Mouse (Mus musculus): Measurements from ENCODE around the gene Krt13.
A peak's percentile ranks its signal among the peaks of the same experiment; 100 is the strongest.

Gene Krt13

DNA sequence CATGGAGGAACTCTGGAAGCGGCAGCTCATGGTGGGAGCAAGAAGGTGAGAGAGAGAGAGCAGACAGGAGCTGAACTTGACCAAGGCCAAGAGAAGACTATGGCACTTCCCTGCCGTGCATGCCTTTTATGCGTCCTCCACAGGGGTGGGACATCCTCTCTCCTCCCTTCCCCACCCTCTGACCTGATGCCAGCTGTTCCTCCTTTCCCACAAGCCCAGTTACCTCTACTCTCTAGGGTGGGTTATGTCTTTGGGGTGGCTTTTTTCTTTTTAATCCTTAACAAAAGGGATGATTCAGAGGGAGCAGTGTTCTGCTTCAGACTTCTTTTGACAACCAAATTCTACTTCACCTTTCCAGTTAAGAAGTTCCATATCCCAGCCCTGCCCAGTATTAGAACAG lies at the start of gene Krt13:
Krt13 (minus strand) TSS at position 101 of the 400 bp plus-strand sequence.
- no peak for DNase-seq

DNA sequence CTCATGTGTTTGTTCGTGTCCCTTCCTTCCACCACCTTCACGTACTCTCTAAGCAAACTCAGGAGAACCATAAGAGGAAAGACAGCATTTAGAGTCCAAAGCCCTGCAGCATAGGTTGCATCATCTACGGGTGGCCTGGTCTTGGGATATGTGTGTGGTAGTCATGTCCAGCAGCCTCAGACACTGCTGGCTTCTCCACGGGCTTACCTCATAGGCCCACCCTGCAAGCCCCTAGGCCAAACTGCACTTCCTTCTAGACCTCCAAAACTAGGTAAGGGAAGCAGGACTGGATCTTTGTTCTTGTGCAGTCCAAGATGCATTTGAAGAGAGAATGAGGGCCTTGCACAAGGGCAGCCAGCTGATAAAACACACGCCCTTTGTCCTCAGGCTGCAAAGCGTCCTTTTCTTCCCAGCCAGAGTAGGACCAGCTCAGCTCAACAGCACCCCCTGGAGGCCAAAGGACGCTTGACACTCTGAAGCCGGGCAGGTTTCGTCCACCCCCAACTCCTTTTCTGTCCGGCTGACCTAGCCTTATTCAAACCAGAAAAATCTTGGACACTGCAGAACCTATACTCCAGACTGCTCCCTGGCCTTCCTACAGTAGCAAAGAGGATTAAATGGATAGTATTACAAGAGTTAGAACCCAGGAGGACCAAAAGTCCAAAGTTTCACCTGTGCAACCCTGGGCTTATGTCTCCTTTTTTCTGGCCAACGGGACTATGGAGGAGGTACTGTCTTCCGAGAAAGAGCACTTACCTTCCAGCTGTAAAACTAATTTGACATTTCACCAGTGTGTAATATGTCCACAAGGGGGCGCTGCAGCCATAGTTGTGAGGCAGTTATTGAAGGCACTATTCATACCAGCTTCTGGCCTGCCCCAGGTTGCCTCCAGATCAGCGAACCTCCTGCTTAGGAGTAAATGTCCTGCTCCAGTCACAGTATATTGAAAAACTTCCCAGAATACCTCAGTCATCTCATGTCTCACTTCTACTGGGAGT lies 47.7 kb upstream of the Krt13 start:
- DNase-seq, result peak; percentile 83

DNA sequence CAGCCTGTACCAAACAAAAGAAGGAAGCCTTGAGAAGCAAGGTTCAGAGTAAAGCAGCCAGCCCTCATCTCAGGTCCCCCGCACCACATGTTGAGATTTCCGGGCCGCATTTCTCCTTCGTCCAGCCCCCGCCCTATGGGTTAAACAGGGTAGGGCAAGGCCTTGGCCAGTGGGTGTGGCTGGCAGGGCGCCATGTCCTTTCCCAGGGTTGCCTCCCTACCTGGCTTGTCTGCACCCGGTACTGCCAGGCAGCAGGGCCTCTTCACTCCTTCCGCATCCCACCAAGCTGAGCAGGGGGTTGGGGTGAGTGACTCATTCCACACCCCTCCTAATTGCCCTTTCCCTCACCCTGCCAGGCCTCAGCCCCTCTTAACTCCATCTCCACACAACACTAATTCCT lies 46.7 kb upstream of the Krt13 start:
- DNase-seq, result peak; percentile 61

DNA sequence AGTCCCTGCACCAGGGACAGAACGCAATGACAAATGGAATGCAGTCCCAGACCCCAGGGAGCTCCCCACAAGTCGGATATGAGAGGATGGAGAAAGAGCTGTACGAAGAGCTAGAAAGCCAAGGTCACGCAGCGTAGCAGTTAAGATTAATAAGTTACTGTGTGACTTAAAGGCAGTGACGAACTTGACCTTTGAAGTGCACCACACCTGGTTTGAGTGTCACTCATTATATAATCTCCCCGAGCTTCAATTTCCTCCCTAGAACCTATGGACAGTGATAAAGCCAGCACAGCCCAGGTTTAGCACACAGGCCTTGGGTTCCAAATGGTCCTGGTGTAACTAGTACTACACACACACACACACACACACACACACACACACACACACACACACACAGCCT lies 43.0 kb upstream of the Krt13 start:
- no peak for DNase-seq

DNA sequence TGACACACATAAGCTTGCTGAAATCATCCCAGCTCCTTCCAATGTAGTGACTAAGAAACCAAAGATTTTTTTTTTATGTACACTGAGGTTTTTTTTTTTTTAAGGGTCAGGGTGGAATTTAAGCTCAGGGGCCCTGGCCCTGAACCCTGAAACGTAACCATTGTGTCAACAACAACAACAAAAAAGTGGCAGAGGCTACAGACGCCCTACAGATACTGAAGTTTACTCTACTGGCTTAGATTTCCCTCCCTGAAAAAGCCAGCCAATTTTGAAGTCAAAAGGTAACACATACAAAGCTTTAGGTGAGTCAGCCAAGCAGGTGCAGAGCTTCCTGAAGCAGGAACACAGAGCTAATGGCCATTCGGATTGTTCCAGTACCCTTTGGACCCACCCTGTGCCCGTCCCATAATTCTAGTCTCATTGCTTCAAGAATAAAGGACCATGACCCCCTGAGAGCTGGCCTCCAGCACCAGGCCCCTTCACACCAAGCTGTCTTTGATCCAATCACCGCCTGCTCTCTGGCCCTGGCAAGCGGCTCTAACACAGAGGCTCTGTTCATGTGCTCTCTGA lies 36.6 kb upstream of the Krt13 start:
- DNase-seq, result no peak

DNA sequence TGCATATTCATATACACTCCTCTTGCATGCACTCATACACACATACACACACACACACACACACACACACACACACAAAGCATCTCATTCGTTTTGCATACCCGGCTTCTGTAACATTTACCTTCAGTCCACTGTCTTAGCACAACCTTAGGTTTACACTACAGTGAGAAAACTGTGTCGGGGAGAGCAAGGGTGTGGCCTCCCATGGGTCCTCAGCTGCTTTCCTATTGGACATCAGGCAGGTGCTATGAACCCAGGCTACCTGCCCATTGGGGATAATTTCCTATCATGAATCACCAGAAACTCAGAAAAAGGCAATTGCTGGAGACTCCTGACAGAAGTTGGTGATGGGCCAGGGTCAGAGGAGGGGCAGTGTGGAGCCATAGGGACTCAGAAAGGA lies 36.0 kb upstream of the Krt13 start:
- no peak for DNase-seq

DNA sequence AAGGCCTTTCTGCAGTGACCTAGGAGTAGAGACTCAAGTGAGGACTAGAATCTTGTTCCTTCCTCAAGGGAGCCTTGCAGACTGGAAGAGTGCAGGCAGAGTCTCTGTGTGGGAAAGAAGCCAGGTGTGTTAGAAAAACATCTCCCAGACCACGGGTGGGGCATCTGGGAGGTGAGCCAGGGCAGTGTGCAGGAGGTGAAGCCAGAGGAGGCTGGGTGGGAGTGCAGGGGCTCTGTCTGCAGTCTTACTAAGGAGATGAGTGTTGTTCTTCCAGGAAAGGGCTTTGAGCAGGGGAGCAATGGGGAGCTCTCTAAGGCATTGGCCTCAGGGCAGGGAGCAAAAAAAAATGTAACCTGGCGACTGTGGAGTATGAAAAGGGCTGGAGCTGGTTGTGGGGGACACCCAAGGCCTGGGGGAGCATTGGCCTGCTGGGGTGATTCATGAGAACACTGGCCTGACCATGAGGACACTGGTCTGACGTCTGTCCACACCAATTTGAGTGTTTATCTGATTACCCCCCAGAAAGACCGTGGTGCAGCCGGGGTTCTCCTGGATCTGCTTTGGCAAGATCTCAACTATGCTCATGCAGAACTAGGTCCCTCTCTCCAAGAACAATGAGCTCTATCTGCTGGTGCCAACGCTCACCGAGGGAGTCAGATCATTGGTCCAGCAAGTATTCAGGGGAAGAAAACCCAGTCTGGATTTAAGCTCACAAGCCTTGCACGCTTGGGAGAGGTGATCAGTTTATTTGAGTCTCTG lies 34.3 kb upstream of the Krt13 start:
- no peak for DNase-seq

DNA sequence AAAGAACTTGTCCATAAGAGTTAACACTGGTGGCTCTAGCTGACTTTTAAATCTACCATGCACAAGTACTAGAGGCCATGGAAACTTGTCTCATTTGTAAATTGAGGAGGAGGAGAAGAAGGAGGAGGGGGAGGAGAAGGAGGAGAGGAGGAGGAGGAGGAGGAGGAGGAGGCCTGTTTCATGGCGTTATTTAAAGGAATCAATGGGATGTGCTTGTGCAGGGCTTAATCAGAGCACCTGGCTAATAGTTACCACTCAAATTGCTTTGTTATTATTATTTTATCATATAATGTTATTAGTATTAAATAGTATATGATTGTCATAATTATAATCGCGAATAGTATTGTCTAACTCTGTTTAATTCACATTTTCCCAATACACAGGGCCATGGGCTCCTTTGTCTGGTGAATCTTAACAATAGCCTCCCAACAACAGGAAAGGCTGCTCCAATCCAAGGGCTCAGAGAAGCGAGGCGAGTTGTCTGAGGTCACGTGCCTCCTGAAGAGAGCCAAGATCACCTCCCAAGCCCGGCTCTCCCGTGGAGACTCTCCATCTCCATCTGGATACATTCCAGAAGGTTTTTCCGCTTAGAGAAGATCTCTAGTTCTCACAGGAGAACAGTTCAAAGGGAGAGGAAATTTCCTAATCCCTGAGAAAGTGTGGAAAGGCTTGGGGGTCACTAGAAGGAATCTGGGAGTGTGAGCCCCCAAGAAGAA lies 27.4 kb upstream of the Krt13 start, which contains the start of gene Krt19:
Krt19 (minus strand) TSS at position 51 of the 716 bp plus-strand sequence.
- DNase-seq, result no peak

DNA sequence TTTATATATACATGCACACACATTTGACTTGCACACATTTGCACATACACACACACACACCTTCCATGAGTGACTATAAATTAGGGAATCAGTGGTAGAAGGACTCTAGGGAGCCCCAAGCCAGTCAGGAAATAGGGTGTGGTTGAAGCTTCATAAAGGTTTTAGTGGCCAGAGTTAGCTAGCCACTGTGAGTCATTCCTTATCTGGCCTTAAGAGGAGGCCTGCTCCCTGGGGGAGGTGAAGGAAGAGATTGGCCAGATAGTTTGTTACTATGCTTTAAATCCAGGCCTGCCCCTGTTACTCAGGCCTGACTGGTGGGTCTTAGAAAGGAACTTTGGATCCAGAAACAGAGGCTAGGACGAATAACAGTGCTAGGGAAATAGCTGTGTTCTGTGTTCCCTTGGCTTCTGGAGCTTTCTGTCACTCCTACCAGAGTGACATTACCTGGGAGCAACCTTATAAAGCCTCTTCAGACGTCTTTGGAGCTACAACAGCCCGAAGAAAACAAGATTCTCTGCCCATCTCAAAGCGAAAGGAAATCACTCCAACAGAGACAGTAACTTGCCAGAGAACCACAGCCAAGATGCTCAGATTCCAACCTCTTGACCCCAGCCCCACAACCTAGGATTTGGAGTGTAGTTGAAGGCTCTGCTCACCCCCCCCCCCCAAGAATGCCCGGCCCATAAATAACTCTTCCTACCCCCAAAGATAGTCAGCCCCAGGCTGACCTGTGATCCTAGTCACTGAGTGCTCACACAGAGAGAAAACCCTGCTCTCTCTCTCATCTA lies 26.4 kb upstream of the Krt13 start:
- no peak for DNase-seq

DNA sequence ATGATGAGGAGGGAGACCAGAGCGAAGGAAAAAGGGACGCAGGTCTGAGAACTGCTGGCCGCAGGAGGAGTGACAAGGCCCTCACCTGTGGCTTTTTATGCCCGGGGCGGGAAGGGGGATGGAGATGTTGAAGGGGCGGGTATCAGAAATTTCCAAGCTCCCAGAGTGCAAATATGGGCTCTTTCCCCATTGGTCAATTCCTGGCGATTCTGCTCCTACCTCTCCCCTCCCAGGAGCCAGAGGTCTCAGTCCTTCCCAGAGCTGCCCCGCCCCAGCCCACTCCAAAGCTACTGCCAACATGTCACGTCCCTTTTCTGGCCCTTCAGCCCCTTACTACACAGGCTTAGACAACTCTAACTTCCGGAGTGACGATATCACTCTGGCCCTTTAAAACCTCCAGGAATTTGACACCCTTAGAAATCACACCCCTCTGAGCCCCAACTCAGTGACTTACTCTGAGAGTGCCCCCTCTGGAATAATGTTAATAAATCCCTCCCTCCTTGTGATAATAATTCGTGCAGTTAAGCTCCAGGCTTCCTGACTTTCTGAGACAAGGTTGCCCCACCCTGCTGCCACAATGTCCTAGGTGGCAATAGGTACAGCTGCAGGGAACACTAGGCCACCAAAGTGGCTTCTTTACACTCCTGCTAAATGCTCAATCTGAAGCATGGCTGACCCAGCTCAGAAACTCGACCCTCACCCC lies 24.6 kb upstream of the Krt13 start:
- peak; percentile 35 for DNase-seq

DNA sequence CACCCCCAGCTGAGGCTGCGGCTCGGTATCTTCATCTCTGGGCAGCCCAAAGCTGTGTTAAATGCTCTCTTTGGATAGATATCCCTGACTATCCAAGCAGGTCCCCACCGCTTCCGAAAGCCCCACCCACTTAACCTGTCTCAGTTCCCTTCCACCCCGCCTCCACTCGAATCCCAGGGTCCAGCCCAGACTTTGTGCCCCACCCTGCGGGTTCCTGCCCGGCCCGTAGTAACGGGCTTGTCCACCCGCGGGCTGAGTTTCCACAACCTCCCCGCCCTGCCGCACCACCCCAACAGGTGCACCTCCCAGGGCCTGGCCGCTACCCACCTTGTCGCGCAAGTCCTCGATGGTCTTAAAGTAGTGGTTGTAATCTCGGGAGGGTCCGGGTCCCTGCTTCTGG lies 23.7 kb upstream of the Krt13 start:
- DNase-seq, result peak; percentile 53

DNA sequence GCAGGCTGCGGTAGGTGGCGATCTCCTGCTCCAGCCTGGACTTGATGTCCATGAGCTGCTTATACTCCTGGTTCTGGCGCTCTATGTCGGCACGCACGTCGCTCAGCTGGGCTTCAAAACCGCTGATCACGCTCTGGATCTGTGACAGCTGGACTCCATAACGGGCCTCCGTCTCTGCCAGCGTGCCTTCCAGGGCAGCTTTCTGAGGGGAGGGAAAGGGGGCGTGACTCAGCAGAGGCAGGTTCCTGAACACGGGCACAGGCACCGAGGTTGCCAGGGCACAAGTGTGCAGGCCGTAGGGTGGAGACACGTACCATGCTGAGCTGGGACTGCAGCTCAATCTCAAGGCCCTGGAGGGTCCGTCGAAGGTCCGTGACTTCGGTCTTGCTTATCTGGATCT lies 19.6 kb upstream of the Krt13 start:
- no peak for DNase-seq

DNA sequence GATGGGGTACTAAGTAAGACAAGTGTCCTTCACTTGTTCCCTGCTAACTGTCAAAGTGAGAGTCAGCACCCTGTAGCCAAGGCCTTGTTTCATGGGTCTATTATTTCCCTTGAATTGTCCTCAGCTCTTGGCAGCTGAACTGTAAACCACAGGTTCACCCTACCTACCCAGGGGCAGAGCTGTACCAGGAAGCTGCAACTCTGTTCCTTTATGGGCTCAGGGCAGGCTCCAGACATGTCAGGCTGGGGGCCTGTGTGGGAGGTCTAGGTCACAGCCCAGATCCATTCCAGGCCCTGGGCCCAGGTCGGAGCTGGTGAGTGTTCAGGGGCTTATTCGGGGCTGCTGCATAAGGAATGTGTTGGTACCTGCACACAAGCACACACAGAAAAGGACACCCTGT lies 18.0 kb upstream of the Krt13 start:
- DNase-seq, result no peak

DNA sequence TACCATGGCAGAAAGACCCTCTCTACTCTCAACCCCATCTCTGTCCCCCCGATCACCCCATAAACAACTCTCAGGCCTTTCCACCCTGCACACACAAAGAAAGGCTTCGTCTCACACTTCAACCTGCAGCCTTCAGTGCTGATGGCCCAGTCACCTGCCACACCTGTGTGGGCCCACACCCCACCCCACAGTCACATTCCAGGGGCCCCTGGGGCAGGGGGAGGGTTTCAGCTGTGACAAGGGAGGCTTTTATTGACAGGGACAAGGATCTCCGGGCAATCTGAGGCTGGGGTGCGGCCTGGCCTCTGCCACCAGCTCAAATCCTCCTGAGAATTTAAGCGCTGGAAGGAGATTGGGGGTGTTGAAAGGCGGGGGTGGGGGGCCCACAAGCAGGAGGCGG lies 17.4 kb upstream of the Krt13 start:
- DNase-seq, result no peak

DNA sequence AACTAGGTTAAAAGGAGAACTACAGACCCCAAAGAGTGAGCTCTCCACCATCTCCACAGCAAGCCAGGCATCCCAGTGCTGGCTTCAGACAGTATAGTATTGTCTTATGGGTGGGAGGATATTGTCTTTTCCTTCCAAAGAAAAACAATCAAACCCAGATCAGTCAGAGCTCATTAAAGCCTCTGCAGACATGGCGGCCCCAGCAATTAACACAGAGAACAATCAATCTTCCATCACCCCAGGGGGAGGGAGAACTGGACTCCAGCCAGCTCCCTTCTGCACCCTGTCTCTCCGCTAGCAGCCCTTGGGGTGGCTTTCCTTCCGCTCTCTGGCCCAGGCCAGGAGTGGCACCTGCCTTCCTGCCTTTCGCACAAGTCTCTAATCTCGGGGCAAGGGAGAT lies 16.3 kb upstream of the Krt13 start:
- DNase-seq, result peak; percentile 19

DNA sequence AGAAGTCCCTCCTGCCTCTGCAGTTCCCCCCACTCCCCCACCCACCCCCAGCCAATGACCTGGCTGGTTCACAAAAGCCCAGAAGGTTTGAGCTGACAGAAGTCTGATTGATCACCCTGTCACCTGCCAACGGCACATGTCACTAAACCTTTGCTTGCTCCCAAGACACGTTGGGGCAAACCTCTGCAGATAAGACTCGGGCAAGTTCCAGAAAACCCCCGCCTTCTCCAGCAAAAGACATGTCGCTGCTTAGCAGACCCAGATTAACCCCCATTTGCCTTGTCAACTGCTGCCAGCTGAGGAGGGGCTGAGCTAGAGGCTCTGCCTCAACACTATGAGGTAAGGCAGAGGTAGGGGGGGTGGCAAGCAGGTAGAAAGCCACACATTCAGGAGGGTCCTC lies 15.2 kb upstream of the Krt13 start:
- DNase-seq, result no peak

DNA sequence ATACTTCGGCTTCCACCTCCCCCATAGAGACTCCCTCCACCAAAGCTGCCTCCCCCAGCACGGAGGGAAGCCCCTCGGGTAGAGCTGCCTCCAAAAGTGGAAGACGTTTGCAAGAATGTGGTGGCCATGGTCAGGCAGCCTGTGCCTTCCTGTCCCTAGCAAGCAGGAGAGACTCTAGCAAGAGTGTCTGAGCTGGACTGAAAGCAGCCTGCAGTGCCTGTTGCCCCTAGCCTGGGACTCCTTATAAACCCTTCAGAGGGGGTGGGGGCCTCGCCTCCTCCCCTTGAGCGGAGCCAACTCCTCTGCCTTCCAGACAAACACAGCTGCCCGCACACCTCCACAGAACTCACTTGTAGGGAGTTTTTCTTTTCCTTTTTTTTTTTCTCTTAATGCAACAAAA lies 14.4 kb upstream of the Krt13 start, which contains the start of gene Krt15:
Krt15 (minus strand) TSS at position 198 of the 400 bp plus-strand sequence.
- no peak for DNase-seq

DNA sequence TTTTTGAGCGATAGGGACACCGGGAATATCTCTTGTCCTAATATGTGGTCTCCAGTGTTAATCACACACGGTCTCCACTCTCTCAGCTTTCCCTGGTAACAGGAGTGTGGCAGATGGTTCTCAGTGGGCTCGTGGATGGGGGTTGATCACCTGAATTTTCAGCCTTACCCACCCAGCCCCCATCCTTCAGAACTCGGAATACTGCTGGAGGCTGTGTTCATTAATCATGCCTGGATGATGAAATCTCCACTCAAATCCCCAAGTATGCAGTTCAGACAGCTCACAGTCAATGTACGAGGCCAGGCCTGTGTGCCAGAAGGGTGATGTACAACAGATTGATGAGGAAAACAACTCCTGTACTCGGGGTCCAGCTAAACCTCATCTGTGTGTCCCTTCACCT lies 3.5 kb upstream of the Krt13 start:
- DNase-seq, result no peak

DNA sequence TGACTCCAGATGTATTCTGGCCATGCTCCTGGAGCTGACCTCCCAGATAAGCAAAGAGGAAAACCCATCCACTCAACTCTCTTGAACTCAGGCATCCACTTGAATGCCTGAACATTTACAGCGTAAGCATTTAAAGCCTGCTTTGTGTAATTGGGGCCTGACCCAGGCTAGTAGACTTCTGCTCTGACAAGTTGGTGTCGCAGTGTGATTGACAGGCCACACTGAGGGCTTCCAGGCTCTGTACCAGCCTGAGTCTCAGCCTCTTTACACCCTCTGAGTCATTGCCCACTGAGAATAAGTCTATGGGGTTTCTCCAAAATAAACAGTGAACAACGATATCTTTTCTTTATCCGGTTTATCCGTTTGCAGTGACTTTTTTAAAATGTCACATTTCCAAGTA lies 1.0 kb downstream of the Krt13 start:
- no peak for DNase-seq

DNA sequence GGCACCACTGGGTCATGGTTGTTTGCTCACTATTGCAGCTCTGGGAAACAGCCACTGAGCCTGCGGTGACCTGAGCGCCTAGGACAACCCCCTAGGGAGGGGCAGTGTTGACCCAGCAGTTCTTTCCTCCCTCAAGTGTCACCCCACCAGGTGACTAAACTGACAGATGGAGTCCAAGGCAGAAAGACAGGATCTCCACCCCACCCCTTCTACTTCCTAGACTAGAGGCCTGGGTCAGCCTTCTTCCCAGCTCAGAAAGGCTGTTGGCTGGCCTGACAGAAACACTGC lies 7.7 kb downstream of the Krt13 start:
- DNase-seq, result no peak

DNA sequence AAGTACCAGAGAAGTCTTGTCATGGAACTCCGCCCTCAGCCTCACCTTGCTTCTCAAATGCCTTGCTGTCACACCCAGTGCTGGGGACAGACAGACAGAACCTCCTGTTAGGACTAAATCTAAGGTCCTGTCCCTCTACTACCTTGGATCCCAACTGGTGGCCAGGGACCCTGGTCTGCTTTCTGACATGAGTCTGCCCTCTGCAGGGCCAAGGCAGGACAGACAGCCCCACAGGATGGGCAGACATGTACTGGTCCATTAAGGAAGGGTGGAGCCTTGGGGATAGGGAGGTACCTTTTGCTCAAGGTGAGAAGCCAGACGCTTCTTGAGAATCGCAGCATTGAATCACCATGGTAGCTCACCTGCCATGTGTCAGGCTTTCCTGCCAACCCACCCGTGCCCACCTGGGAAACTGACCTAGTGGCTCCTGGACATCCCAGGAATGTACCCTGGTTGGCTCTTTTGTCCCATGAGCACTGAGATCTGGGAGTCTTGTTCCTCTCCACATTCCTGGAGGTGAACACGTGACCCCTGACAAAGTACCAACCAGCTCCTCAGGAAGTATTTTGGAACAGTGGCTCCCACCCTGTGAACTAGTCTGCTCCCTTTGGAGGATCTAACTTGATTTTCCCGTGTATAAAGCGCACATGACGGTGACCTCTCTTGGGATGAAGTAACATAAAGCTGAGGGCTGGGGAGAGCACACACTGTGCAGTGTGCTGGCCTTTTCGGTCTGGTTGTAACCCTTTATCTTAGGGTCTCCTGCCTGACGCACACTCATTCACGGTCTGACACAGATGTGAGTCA lies 8.2 kb downstream of the Krt13 start:
- no peak for DNase-seq
